Mouse (Mus musculus) spleen, embryonic (tissue): ENCODE measurements at regions not wholly inside any gene's neighbourhood (a gene's known extent, or its start where the extent isn't known, plus 50 kb on each side); places are given as distances from the start of the nearest gene placed in this dataset.

Experiments used
- CTCF ChIA-PET: fragments of 350-600 bp; sonication (Branson Sonifier 250); formaldehyde crosslinking; loops from one replicate; lab custom pipeline; 2022; lab: Charles Lee

GRCm38 (mm10) chr8:127894284-127894683 lies 464.1 kb upstream of the Nrp1 start:
- CTCF ChIA-PET: no interaction called here

- CTCF ChIA-PET: no interaction called here
Measured at GRCm38 (mm10) chr8:127908436-127908835, 450.0 kb upstream of the Nrp1 start.

- CTCF ChIA-PET: no interaction called here
Measured at GRCm38 (mm10) chr8:127909580-127909979, 448.8 kb upstream of the Nrp1 start.

GRCm38 (mm10) chr8:127914086-127914485 lies 444.3 kb upstream of the Nrp1 start:
- CTCF ChIA-PET: no interaction called here

GRCm38 (mm10) chr8:127914914-127915313 lies 443.5 kb upstream of the Nrp1 start:
- CTCF ChIA-PET: no interaction called here

- CTCF ChIA-PET: no interaction called here
Measured at GRCm38 (mm10) chr8:127915591-127916028, 442.8 kb upstream of the Nrp1 start.

- CTCF ChIA-PET: no interaction called here
Measured at GRCm38 (mm10) chr8:127921925-127922324, 436.5 kb upstream of the Nrp1 start.

- CTCF ChIA-PET: no interaction called here
Measured at GRCm38 (mm10) chr8:127923321-127923720, 435.1 kb upstream of the Nrp1 start.

GRCm38 (mm10) chr8:127932276-127932675 lies 426.1 kb upstream of the Nrp1 start:
- CTCF ChIA-PET: no interaction called here

GRCm38 (mm10) chr8:127936792-127937435 lies 421.5 kb upstream of the Nrp1 start:
- CTCF ChIA-PET: no interaction called here

- CTCF ChIA-PET: no interaction called here
Measured at GRCm38 (mm10) chr8:127939284-127939985, 419.0 kb upstream of the Nrp1 start.

- CTCF ChIA-PET: no interaction called here
Measured at GRCm38 (mm10) chr8:127939986-127940359, 418.4 kb upstream of the Nrp1 start.

GRCm38 (mm10) chr8:127942319-127942718 lies 416.1 kb upstream of the Nrp1 start:
- CTCF ChIA-PET: no interaction called here

GRCm38 (mm10) chr8:127944955-127945498 lies 413.4 kb upstream of the Nrp1 start:
- CTCF ChIA-PET: no interaction called here

GRCm38 (mm10) chr8:127957571-127957970 lies 400.8 kb upstream of the Nrp1 start:
- CTCF ChIA-PET: no interaction called here

- CTCF ChIA-PET: interaction anchor here (0.6 kb wide), 1 partner anchor 152 kb away, joined by 8 read pairs; no protein-coding TSS in a partner anchor
Measured at GRCm38 (mm10) chr8:127958351-127959044, 399.9 kb upstream of the Nrp1 start.

- CTCF ChIA-PET: no interaction called here
Measured at GRCm38 (mm10) chr8:127962862-127963261, 395.5 kb upstream of the Nrp1 start.

- CTCF ChIA-PET: no interaction called here
Measured at GRCm38 (mm10) chr8:127963625-127964024, 394.8 kb upstream of the Nrp1 start.

GRCm38 (mm10) chr8:127964801-127965200 lies 393.6 kb upstream of the Nrp1 start:
- CTCF ChIA-PET: no interaction called here

GRCm38 (mm10) chr8:127965341-127965740 lies 393.1 kb upstream of the Nrp1 start:
- CTCF ChIA-PET: no interaction called here

- CTCF ChIA-PET: interaction anchor here (0.5 to 0.6 kb wide), 2 partner anchors 22 to 50 kb away, joined by 4 to 5 read pairs; no protein-coding TSS in a partner anchor
Measured at GRCm38 (mm10) chr8:127968026-127968425, 390.4 kb upstream of the Nrp1 start.

- CTCF ChIA-PET: no interaction called here
Measured at GRCm38 (mm10) chr8:127973194-127973593, 385.2 kb upstream of the Nrp1 start.
